Mouse (Mus musculus) forebrain, embryonic 14.5 days (tissue): Measurements from ENCODE around the gene Nxf2. TPM values are rescaled to one million over a fixed set of nuclear protein-coding genes. Genes with fewer than 3 reads are reported as not detected.

Source experiments
- polyA plus RNA-seq: library from polyadenylated mRNA; unstranded; fragments of >200 nt; fragmentation: Nextera tagmentation; extraction: Ambion mirVana; gene quantifications from 2 replicates; pipeline ENCODE4 v1.2.1, GENCODE M21; 2014

Gene Nxf2
- polyA plus RNA-seq, 1 experiment from 2014 or later, result 0.15 TPM

Other genes with a start within 250 kb of the Nxf2 start
- 37.0 and 53.3 TPM in 2 replicates for gene Armcx1, start 246.8 kb downstream of the Nxf2 start, polyA plus RNA-seq
- 25.7 and 28.9 TPM in 2 replicates for gene Armcx6, start 213.3 kb downstream of the Nxf2 start, polyA plus RNA-seq
- gene Armcx3, start 208.2 kb downstream of the Nxf2 start, polyA plus RNA-seq, result 70.3 and 79.9 TPM in 2 replicates
- 72.1 and 73.4 TPM in 2 replicates for gene Armcx2, start 155.5 kb downstream of the Nxf2 start, polyA plus RNA-seq
- 6.5 and 7.3 TPM in 2 replicates for gene Zmat1, start 44.5 kb upstream of the Nxf2 start, polyA plus RNA-seq
- not detected in 2 replicates for gene Gm15023, start 212.9 kb upstream of the Nxf2 start, polyA plus RNA-seq
- 9.0 and 12.8 TPM in 2 replicates for gene Tceal6, start 245.9 kb upstream of the Nxf2 start, polyA plus RNA-seq